Mouse (Mus musculus) liver, adult 10 weeks (tissue): ENCODE measurements around the gene Wfdc2. TPM values are rescaled to one million over a fixed set of nuclear protein-coding genes. Genes with fewer than 3 reads are reported as not detected.

ENCODE experiments used
- polyA plus RNA-seq: library from polyadenylated mRNA; stranded (reverse); fragments of 350-450 nt; fragmentation: Illumina TruSeq; extraction: RNeasy Lipid Tissue Mini Kit (QIAGEN cat#74804); gene quantifications from one replicate; pipeline ENCODE4 v1.2.3, GENCODE M21; 2014; ENCODE audit warnings: low read depth, low replicate concordance

Wfdc2 gene
- not detected for polyA plus RNA-seq

DNA sequence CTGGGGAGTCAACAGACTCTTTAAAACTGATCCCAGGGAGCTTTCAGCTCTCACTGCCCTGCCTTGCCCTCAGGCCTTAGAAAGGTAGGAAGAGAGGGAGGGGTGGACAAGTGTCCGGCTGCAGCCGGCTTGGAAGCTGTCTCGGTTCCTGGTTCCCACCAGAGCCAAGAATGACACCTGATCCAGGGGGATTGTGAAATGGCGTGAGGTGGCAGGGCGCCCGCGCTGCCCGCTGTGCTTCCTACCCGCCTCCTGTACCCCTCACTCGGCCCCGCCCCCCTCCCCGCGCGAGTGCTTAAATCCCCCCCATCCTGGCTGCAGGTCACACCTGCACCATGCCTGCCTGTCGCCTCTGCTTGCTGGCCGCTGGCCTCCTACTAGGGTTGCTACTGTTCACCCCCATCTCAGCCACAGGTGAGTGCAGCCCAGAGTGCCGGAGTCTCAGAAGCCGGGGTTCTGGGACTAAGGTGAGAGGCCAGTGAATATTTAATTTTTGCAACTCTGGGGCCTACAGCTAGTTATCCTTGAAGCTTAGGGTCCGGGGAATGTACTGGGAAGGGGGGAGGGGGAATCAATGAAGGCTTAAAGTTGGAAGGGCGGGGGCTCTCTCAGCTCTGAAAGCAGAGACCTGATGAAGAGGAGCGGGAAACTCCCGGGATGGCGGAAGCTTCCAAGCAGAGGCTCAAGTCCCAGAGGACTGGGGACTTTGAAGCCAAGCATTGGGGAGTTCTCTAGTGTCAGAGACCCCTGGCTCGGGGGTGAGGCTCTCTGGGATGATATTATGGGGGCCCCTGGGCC, at the start of gene Wfdc2:
Gene Wfdc2 (plus strand): TSS at position 23 of the 798 bp plus-strand sequence.

DNA sequence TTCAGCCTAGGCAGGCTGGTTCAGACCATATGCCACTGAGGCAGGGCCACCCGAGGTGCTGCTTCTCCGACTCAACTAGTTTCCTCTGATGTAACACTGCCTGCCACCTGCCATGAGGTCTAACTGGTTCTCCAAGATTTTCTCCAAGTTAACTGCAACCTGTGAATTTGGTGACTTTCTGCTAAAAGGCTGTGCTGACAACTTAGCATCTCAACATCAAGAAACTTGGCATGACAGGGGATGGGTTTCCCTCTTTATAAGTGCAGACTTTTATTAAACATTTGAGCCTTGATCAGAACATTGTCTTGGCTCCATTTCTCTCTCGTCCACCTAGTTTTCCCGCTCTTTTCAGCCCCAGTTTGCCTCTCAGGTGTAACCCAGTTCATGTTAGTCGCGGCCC, 11.1 kb downstream of the Wfdc2 start, which contains the start of gene Spint3:
Gene Spint3 (minus strand): TSS at position 101 of the 400 bp plus-strand sequence.

DNA sequence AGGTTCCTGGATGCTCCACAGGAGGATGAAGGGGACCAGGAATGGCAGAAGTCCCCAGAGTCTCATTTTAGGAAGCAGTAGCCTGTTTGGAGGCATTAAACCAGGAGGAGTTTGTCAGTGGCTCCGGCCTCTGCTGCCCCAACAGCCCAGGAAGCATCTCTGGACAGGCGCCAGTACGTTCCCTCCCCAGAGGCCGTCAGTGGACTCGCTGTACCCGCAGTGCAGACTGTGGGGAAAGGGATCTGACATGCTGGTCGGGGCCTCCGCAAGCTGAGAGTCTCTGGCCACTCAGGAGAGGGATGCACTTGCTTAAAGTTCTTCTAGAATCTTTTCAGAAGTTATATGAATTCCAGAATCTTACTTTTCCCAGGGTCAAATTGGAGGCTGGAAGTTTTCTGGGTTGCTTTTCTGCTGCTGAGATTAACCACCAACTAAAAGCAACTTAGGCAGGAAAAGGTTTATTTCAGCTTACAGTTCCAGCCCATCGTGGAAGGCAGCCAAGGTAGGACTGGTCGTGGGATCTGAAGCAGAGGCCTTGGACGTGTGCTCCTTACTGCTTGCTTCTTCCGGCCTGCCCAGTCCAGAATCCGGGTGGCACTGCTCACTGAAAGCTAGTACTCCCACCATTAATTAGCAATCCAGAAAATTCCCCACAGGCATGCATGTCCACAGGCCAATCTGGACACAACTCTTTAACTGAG, 23.0 kb downstream of the Wfdc2 start, which contains the start of gene Wfdc6a:
Gene Wfdc6a (minus strand): TSS at position 423 of the 701 bp plus-strand sequence.

DNA sequence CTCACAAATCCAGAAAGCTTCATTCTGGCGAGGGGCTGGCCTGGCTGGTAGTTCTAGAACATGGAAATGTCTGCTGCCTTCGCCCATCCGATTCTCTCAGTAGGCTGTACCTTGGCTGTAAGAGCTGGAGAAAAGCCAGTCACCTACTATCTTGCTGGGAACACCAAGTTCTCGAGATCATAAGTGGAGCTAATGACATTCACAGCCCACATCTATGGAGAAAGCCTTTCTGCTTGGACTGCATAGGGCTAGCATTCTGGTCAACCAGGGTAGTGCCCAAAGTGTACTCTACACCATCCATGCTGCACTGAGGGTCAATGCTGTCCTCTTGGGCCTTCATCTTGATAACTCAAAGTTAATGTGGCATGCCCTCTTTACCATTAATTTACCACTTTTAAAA, 31.3 kb downstream of the Wfdc2 start, which contains the start of gene Eppin:
Gene Eppin (minus strand): TSS at position 101 of the 400 bp plus-strand sequence.

DNA sequence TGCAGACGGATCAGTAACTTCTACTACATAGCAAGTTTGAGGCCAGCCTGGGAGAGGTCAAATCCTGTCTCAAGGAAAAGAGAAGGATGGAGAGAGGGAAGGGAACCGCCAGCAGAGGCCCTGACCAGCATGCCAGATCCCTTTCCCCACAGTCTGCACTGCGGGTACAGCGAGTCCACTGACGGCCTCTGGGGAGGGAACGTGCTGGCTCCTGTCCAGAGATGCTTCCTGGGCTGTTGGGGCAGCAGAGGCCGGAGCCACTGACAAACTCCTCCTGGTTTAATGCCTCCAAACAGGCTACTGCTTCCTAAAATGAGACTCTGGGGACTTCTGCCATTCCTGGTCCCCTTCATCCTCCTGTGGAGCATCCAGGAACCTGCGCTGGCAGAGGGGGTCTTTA, 51.3 kb downstream of the Wfdc2 start, which contains the start of the genes Wfdc6b and Wfdc8:
Gene Wfdc6b (plus strand): TSS at position 52 of the 400 bp plus-strand sequence.
Gene Wfdc8 (minus strand): TSS at position 156 of the 400 bp plus-strand sequence.

Other genes starting within 250 kb of the Wfdc2 start
- not detected for gene Svs6, start 245.7 kb upstream of the Wfdc2 start, polyA plus RNA-seq
- not detected for gene Svs5, start 229.7 kb upstream of the Wfdc2 start, polyA plus RNA-seq
- 0.66 TPM for gene Slpi, start 173.3 kb upstream of the Wfdc2 start, polyA plus RNA-seq
- gene Rbpjl, start 159.3 kb upstream of the Wfdc2 start, polyA plus RNA-seq = not detected
- not detected for gene Matn4, start 157.3 kb upstream of the Wfdc2 start, polyA plus RNA-seq
- gene Sdc4, start 118.5 kb upstream of the Wfdc2 start, polyA plus RNA-seq = 223 TPM
- gene Sys1, start 105.4 kb upstream of the Wfdc2 start, polyA plus RNA-seq = 7.8 TPM
- gene Gm20458, start 101.4 kb upstream of the Wfdc2 start, polyA plus RNA-seq = not detected
- not detected for gene Trp53tg5, start 88.7 kb upstream of the Wfdc2 start, polyA plus RNA-seq
- gene Dbndd2, start 76.3 kb upstream of the Wfdc2 start, polyA plus RNA-seq = 2.1 TPM
- 7.5 TPM for gene Pigt, start 64.9 kb upstream of the Wfdc2 start, polyA plus RNA-seq
- not detected for gene Spint3, start 11.0 kb downstream of the Wfdc2 start, polyA plus RNA-seq
- not detected for gene Wfdc6a, start 23.0 kb downstream of the Wfdc2 start, polyA plus RNA-seq
- not detected for gene Eppin, start 31.2 kb downstream of the Wfdc2 start, polyA plus RNA-seq
- not detected for gene Wfdc6b, start 51.1 kb downstream of the Wfdc2 start, polyA plus RNA-seq
- gene Wfdc8, start 51.2 kb downstream of the Wfdc2 start, polyA plus RNA-seq = not detected
- gene Wfdc16, start 76.4 kb downstream of the Wfdc2 start, polyA plus RNA-seq = 0.37 TPM
- gene Wfdc10, start 93.6 kb downstream of the Wfdc2 start, polyA plus RNA-seq = not detected
- gene Wfdc9, start 94.2 kb downstream of the Wfdc2 start, polyA plus RNA-seq = not detected
- not detected for gene Wfdc11, start 111.7 kb downstream of the Wfdc2 start, polyA plus RNA-seq
- gene Wfdc13, start 122.7 kb downstream of the Wfdc2 start, polyA plus RNA-seq = not detected
- gene Spint4, start 136.1 kb downstream of the Wfdc2 start, polyA plus RNA-seq = not detected
- gene Spint5, start 152.9 kb downstream of the Wfdc2 start, polyA plus RNA-seq = not detected
- not detected for gene Wfdc3, start 183.5 kb downstream of the Wfdc2 start, polyA plus RNA-seq
- 1.6 TPM for gene Dnttip1, start 183.6 kb downstream of the Wfdc2 start, polyA plus RNA-seq
- gene Ube2c, start 207.5 kb downstream of the Wfdc2 start, polyA plus RNA-seq = not detected
- gene Tnnc2, start 217.6 kb downstream of the Wfdc2 start, polyA plus RNA-seq = not detected
- 1.1 TPM for gene Snx21, start 223.4 kb downstream of the Wfdc2 start, polyA plus RNA-seq
- gene Acot8, start 242.5 kb downstream of the Wfdc2 start, polyA plus RNA-seq = 0.93 TPM
- gene Zswim3, start 242.7 kb downstream of the Wfdc2 start, polyA plus RNA-seq = 0.90 TPM